Mouse (Mus musculus) kidney, embryonic 15.5 days (tissue): Measurements from ENCODE around the gene 2610528A11Rik. TPM values are rescaled to one million over a fixed set of nuclear protein-coding genes. Genes with fewer than 3 reads are reported as not detected.
A peak's percentile ranks its signal among the peaks of the same experiment; 100 is the strongest.

Experiments used
- ATAC-seq: fragments of 200-750 bp; cut with Nextera tagmentation; replicated peaks from 2 replicates; pipeline ENCODE4 v1.8.0; 2017; ENCODE audit warnings: moderate TSS enrichment; ENCODE audit not compliant: low FRiP score
- H3K27ac ChIP-seq: fragments of 300-500 bp; sonication (generic); 2 replicates; pipeline ENCODE4 v1.5.1; 2015; ENCODE audit warnings: mild to moderate bottlenecking, inconsistent platforms
- H3K27me3 ChIP-seq: fragments of 300-500 bp; sonication (generic); 2 replicates; pipeline ENCODE4 v1.6.1; 2015; ENCODE audit warnings: inconsistent platforms
- H3K36me3 ChIP-seq: fragments of 300-500 bp; sonication (generic); 2 replicates; pipeline ENCODE4 v1.6.1; 2015; ENCODE audit warnings: inconsistent platforms
- H3K4me1 ChIP-seq: fragments of 300-500 bp; sonication (generic); 2 replicates; pipeline ENCODE4 v1.6.1; 2015; ENCODE audit warnings: inconsistent platforms
- H3K4me2 ChIP-seq: fragments of 300-500 bp; sonication (generic); 2 replicates; pipeline ENCODE4 v1.6.1; 2015; ENCODE audit warnings: moderate library complexity, mild to moderate bottlenecking, inconsistent platforms
- H3K4me3 ChIP-seq: fragments of 300-500 bp; sonication (generic); replicated peaks from 2 replicates; pipeline ENCODE4 v1.5.1; 2015; ENCODE audit warnings: mild to moderate bottlenecking, inconsistent platforms
- H3K9ac ChIP-seq: fragments of 300-500 bp; sonication (generic); 2 replicates; pipeline ENCODE4 v1.6.1; 2015; ENCODE audit warnings: mild to moderate bottlenecking, inconsistent platforms
- H3K9me3 ChIP-seq: fragments of 300-500 bp; sonication (generic); replicated peaks from 2 replicates; pipeline ENCODE4 v1.6.1; 2016; ENCODE audit warnings: inconsistent platforms
- WGBS: fragments of 180-500 bp; shearing (Covaris S2); methylation state at CpG from one replicate; pipeline ENCODE4 v1.1.7; 2015; ENCODE audit warnings: mixed read lengths; 5-methylcytosine and 5-hydroxymethylcytosine counted together
- polyA plus RNA-seq: library from polyadenylated mRNA; unstranded; fragments of >200 nt; fragmentation: Nextera tagmentation; extraction: Ambion mirVana; gene quantifications from 2 replicates; pipeline ENCODE4 v1.2.1, GENCODE M21; 2015

The 2610528A11Rik gene
- polyA plus RNA-seq, 1 experiment from 2014 or later, result 0.71 TPM

DNA sequence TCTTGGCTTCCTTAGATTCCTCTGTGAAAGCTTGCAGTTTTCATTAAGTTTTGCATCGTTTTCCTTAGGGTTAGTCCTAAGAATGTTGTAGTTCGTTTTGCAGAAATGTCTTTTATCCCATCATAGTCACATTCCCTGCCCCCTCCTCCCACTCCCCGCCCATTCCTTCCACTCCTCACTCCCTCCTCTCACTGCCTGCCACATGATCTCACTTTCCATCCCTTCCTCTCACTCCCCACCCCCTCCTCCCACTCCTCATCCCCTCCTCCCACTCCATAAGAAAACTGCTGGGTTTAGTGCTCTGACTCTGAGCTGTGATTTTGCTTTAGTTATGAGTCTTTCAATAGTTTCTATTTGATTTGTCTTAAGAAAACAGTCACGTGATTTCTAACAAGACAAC is 30.1 kb downstream of the 2610528A11Rik start:
- no peak overlapping the region for H3K4me3 ChIP-seq
- H3K27ac ChIP-seq, result no peak overlapping the region
- no peak overlapping the region for H3K9ac ChIP-seq
- H3K27me3 ChIP-seq, result no peaks in the 10 kb centered on the region
- peak; percentile 75 for ATAC-seq
- no peaks in the 10 kb centered on the region for H3K36me3 ChIP-seq
- 22% methylated on average over 4 of the region's 4 CpGs for WGBS
- H3K4me2 ChIP-seq, result no peak overlapping the region
- H3K4me1 ChIP-seq, result no peaks in the 10 kb centered on the region
- H3K9me3 ChIP-seq, result no peaks in the 10 kb centered on the region

DNA sequence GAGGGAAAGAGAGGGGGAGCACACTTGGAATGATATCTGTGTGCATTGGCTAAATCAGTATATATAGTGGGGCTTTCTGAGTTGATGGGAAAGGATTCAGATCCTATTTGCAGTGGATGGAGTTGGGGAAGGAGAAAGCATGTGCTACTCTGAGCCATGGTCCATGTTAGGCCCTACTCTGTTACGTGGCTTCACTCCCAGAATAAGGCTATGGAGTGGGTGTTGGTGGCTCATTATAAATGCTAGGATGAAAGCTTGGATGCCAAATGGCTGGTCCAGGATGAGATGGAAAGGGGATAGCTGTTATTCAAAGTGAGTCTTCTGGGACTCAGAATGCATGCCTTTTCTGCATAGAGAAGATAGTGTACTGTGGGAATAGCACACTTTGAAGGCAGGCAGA is 33.1 kb downstream of the 2610528A11Rik start:
- Histone ChIP-seq H3K4me3 (no peak overlapping the region), H3K4me1 (no peaks in the 10 kb centered on the region), H3K4me2 (no peak overlapping the region), H3K27me3 (no peaks in the 10 kb centered on the region), H3K36me3 (no peaks in the 10 kb centered on the region), H3K9me3 (no peaks in the 10 kb centered on the region), H3K9ac (no peak overlapping the region), H3K27ac (no peak overlapping the region)
- ATAC-seq, result no peak
- WGBS, result 88% methylated on average over 1 of the region's 1 CpGs

DNA sequence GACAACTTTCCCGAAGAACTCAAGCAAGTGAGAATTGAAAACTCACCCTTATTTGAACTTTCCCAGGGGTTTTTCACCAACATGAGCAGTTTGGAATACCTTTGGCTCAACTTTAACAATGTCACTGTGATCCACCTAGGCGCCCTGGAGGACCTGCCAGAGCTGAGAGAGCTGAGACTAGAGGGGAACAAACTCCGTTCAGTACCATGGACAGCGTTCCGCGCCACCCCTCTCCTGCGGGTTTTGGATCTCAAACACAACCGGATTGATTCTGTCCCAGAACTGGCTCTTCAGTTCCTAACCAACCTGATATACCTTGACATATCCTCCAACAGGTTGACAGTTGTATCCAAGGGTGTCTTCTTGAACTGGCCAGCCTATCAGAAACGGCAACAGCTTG is 45.3 kb downstream of the 2610528A11Rik start:
- WGBS, result 19% methylated on average over 9 of the region's 9 CpGs
- Histone ChIP-seq H3K36me3 (no peaks in the 10 kb centered on the region), H3K4me2 (no peak overlapping the region), H3K9ac (no peak overlapping the region), H3K9me3 (no peaks in the 10 kb centered on the region), H3K27ac (no peak overlapping the region), H3K4me1 (no peaks in the 10 kb centered on the region), H3K27me3 (no peaks in the 10 kb centered on the region), H3K4me3 (no peak overlapping the region)
- no peak for ATAC-seq

GRCm38 (mm10) chr14:37067629-37068028 is 46.2 kb downstream of the 2610528A11Rik start, which contains the start of gene Lrit2:
Lrit2 (plus strand) TSS chr14:37067929.
- 83% methylated on average over 5 of the region's 5 CpGs for WGBS
- no peak within 1 kb of the TSS for H3K4me3 ChIP-seq
- no peak within 1 kb of the TSS for H3K9ac ChIP-seq
- no peak within 1 kb of the TSS for H3K27ac ChIP-seq
- no peaks in the 10 kb centered on the region for H3K9me3 ChIP-seq
- H3K27me3 ChIP-seq, result no peaks in the 10 kb centered on the region
- H3K36me3 ChIP-seq, result no peaks in the 10 kb centered on the region
- H3K4me1 ChIP-seq, result no peaks in the 10 kb centered on the region
- H3K4me2 ChIP-seq, result no peak within 1 kb of the TSS
- no peak for ATAC-seq

- Histone ChIP-seq H3K36me3 (no peaks in the 10 kb centered on the region), H3K4me2 (no peak overlapping the region), H3K27me3 (no peaks in the 10 kb centered on the region), H3K9me3 (no peaks in the 10 kb centered on the region), H3K9ac (no peak overlapping the region), H3K27ac (no peak overlapping the region), H3K4me3 (no peak overlapping the region), H3K4me1 (no peaks in the 10 kb centered on the region)
- 69% methylated on average over 2 of the region's 2 CpGs for WGBS
- no peak for ATAC-seq
Observed at GRCm38 (mm10) chr14:37066636-37067035, 47.2 kb downstream of the 2610528A11Rik start.

DNA sequence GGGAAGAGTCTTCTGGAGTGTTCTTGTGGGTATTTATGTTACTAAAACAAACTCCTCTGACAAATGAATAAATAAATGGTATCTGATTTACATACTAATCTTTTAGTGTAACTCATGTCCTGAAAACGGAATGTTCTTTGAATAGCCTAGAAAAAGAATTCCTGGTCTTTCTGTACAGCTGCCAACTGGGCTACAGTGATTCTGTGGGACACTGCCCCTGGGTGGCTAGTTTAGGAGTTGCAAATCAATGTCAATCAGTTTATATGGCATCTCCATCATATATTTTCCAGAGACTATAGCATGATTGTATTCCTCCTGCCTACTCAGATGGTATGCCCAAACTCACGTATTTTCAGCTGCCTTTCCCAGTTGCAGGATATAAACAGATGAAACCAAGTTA is 49.0 kb downstream of the 2610528A11Rik start:
- H3K36me3 ChIP-seq, result no peaks in the 10 kb centered on the region
- no peak for ATAC-seq

More for the DNA sequence above, 49.0 kb downstream of the 2610528A11Rik start:
- Histone ChIP-seq H3K27me3 (no peaks in the 10 kb centered on the region), H3K9me3 (no peaks in the 10 kb centered on the region), H3K4me2 (no peak overlapping the region), H3K4me3 (no peak overlapping the region), H3K27ac (no peak overlapping the region), H3K9ac (no peak overlapping the region), H3K4me1 (no peaks in the 10 kb centered on the region)
- 72% methylated on average over 2 of the region's 2 CpGs for WGBS

Other genes with a start within 250 kb of the 2610528A11Rik start
- gene Ccser2, start 145.2 kb downstream of the 2610528A11Rik start, polyA plus RNA-seq, result 33.9 and 35.1 TPM in 2 replicates
- not detected in 2 replicates for gene Rgr, start 65.1 kb downstream of the 2610528A11Rik start, polyA plus RNA-seq
- gene Lrit1, start 59.2 kb downstream of the 2610528A11Rik start, polyA plus RNA-seq, result not detected in 2 replicates
- gene Lrit2, start 46.1 kb downstream of the 2610528A11Rik start, polyA plus RNA-seq, result not detected in 2 replicates
- gene Cdhr1, start 15.7 kb downstream of the 2610528A11Rik start, polyA plus RNA-seq, result 2.7 and 3.1 TPM in 2 replicates
- gene Ghitm, start 21.2 kb upstream of the 2610528A11Rik start, polyA plus RNA-seq, result 229 TPM in 2 replicates